ENCODE assay signal across 10 mouse cellular contexts in genomic region chr15:25762306-25762705, GRCm38 (mm10).
DNase-seq lines count a peak whose midpoint lies in the region; ATAC-seq and TF ChIP-seq lines count a peak whose summit lies in the region.
"Had no signal": no experiment of that assay in that cellular context is flagged by ENCODE, and none has a peak within 500 bp of the region (broad histone marks: within the 10 kb centered on the region; RNA-seq: fewer than 3 reads in every experiment).

No protein-coding gene starts in this region.

- no peaks in the 10 kb centered on the region for H3K27me3 ChIP-seq in forebrain, embryonic 11.5 days (ENCODE audit: control insufficient read depth, insufficient read depth, low read length)
- no peaks in the 10 kb centered on the region for H3K27me3 ChIP-seq in limb, embryonic 15.5 days
- no peaks in the 10 kb centered on the region for H3K27me3 ChIP-seq in neural tube, embryonic 15.5 days (replicated peaks)
- H3K27me3 ChIP-seq in heart, adult 2 months (ENCODE audit: control insufficient read depth, insufficient read depth, low read length), result no peaks in the 10 kb centered on the region
- H3K27me3 ChIP-seq: liver, embryonic 13.5 days had no signal

- intact Hi-C loops in heart, adult 2 months (cut with DNase I), result no loop called here

- H3K4me2 ChIP-seq in forebrain, embryonic 11.5 days (ENCODE audit: low read depth, low read length, severe bottlenecking), result peak overlapping the region; percentile 43
- H3K4me2 ChIP-seq in limb, embryonic 15.5 days, result no peak overlapping the region
- peak overlapping the region; percentile 38 for H3K4me2 ChIP-seq in neural tube, embryonic 15.5 days
- H3K4me2 ChIP-seq: liver, embryonic 13.5 days had no signal

- H3K36me3 ChIP-seq in forebrain, embryonic 11.5 days (ENCODE audit: control insufficient read depth, insufficient read depth, low read length), result no peaks in the 10 kb centered on the region
- 0 out of 2 replicates have a peak, but pooled peaks cover 13% of the 10 kb centered on the region for H3K36me3 ChIP-seq in limb, embryonic 15.5 days
- no peaks in the 10 kb centered on the region for H3K36me3 ChIP-seq in neural tube, embryonic 15.5 days
- peaks cover 4% of the 10 kb centered on the region for H3K36me3 ChIP-seq in heart, adult 2 months (ENCODE audit: control insufficient read depth, insufficient read depth, low read length)

- no peaks in the 10 kb centered on the region for H3K79me2 ChIP-seq in heart, adult 2 months (replicated peaks; ENCODE audit: control insufficient read depth, insufficient read depth, low read length)

- peak; percentile 45 to 61 for DNase-seq in layer of hippocampus, postnatal 14 days (ENCODE audit: low spot score in 2 of 2)
- DNase-seq in layer of hippocampus, adult 11-12 months (ENCODE audit: low spot score), result no peak
- DNase-seq in forebrain, embryonic 11.5 days (ENCODE audit: low spot score), result peak; percentile 80
- DNase-seq in kidney, adult 9 months, result no peak
- no peak for DNase-seq in adrenal gland, adult 2 months
- no peak for DNase-seq in heart, adult 2 months
- DNase-seq: liver, embryonic 13.5 days; thymus, adult 2 months had no signal

- no peak for TF ChIP-seq EP300 in heart, adult 2 months (IDR thresholded peaks at IDR 0.05; ENCODE audit: insufficient read depth, low read depth, low read length)

- WGBS in forebrain, embryonic 11.5 days, result 4% methylated on average over 8 of the region's 8 CpGs
- WGBS in limb, embryonic 15.5 days, result 29% methylated on average over 8 of the region's 8 CpGs
- WGBS in neural tube, embryonic 15.5 days, result 21% methylated on average over 8 of the region's 8 CpGs
- 70% methylated on average over 8 of the region's 8 CpGs for WGBS in heart, adult 2 months

- peak overlapping the region; percentile 91 for H3K27ac ChIP-seq in forebrain, embryonic 11.5 days (ENCODE audit: low read depth, low read length)
- 0 out of 2 replicates have a peak overlapping the region, but pooled peaks have one; percentile 54 for H3K27ac ChIP-seq in limb, embryonic 15.5 days
- peak overlapping the region; percentile 72 for H3K27ac ChIP-seq in neural tube, embryonic 15.5 days (replicated peaks)
- no peak overlapping the region for H3K27ac ChIP-seq in heart, adult 2 months
- H3K27ac ChIP-seq: liver, embryonic 13.5 days had no signal

- no peaks in the 10 kb centered on the region for H3K9me3 ChIP-seq in forebrain, embryonic 11.5 days (ENCODE audit: control insufficient read depth, low read length)
- no peaks in the 10 kb centered on the region for H3K9me3 ChIP-seq in limb, embryonic 15.5 days
- no peaks in the 10 kb centered on the region for H3K9me3 ChIP-seq in neural tube, embryonic 15.5 days (replicated peaks)
- H3K9me3 ChIP-seq: liver, embryonic 13.5 days had no signal

- ATAC-seq in forebrain, embryonic 11.5 days (replicated peaks; ENCODE audit: low FRiP score), result peak; percentile 70
- ATAC-seq in limb, embryonic 15.5 days (ENCODE audit: insufficient number of reproducible peaks, low FRiP score, low TSS enrichment, low read depth), result no peak
- ATAC-seq in neural tube, embryonic 15.5 days (ENCODE audit: low FRiP score), result peak; percentile 60

- H3K4me3 ChIP-seq in forebrain, embryonic 11.5 days (ENCODE audit: low read depth, low read length), result peak overlapping the region; percentile 7; the same call in 1 of the 2 replicates
- no peak overlapping the region for H3K4me3 ChIP-seq in limb, embryonic 15.5 days
- H3K4me3 ChIP-seq in neural tube, embryonic 15.5 days (replicated peaks), result no peak overlapping the region
- no peak overlapping the region for H3K4me3 ChIP-seq in heart, adult 2 months
- H3K4me3 ChIP-seq: liver, embryonic 13.5 days had no signal

- H3K4me1 ChIP-seq in forebrain, embryonic 11.5 days (replicated peaks; ENCODE audit: control insufficient read depth, insufficient read depth, low read length), result peaks cover 62% of the 10 kb centered on the region
- peaks cover 49% of the 10 kb centered on the region for H3K4me1 ChIP-seq in limb, embryonic 15.5 days
- peaks cover 55% of the 10 kb centered on the region for H3K4me1 ChIP-seq in neural tube, embryonic 15.5 days
- peaks cover 6% of the 10 kb centered on the region for H3K4me1 ChIP-seq in heart, adult 2 months (ENCODE audit: control insufficient read depth, insufficient read depth, low read length)

- H3K9ac ChIP-seq in forebrain, embryonic 11.5 days (ENCODE audit: low read length), result peak overlapping the region; percentile 51
- no peak overlapping the region for H3K9ac ChIP-seq in limb, embryonic 15.5 days
- no peak overlapping the region for H3K9ac ChIP-seq in neural tube, embryonic 15.5 days (replicated peaks)
- H3K9ac ChIP-seq in heart, adult 2 months (ENCODE audit: low read depth, low read length), result no peak overlapping the region
- H3K9ac ChIP-seq: liver, embryonic 13.5 days had no signal

- TF ChIP-seq POLR2A in heart, adult 2 months (IDR thresholded peaks at IDR 0.05; ENCODE audit: insufficient read depth, low read depth, low read length), result no peak

- no peak for TF ChIP-seq CTCF in heart, adult 2 months (IDR thresholded peaks at IDR 0.05)

Comparison
In these comparisons a context has a peak if more than half of its experiments do, and no peak if none do; other contexts are left out.
1. DNase-seq: peak in layer of hippocampus, postnatal 14 days (2 of 2) and forebrain, embryonic 11.5 days (single experiment); none in layer of hippocampus, adult 11-12 months (single experiment), kidney, adult 9 months (single experiment), adrenal gland, adult 2 months (single experiment) and heart, adult 2 months (0 of 2).